Mouse (Mus musculus) myocyte (in vitro differentiated cells): ENCODE results near the gene Sdf2. TPM values are rescaled to one million over a fixed set of nuclear protein-coding genes. Genes with fewer than 3 reads are reported as not detected.

ENCODE experiments used
- H3K27me3 ChIP-seq: one replicate; pipeline ENCODE4 v1.6.1; 2011; ENCODE audit not compliant: control insufficient read depth, insufficient read depth, insufficient read length
- H3K36me3 ChIP-seq: one replicate; pipeline ENCODE4 v1.6.1; 2011; ENCODE audit not compliant: control insufficient read depth, insufficient read depth
- H3K4me2 ChIP-seq: one replicate; pipeline ENCODE4 v1.6.1; 2011; ENCODE audit warnings: low read depth, control low read depth
- H3K4me3 ChIP-seq: one replicate; pipeline ENCODE4 v1.5.1; 2011; ENCODE audit warnings: mild to moderate bottlenecking, control low read depth, moderate library complexity
- H3K79me2 ChIP-seq: one replicate; pipeline ENCODE4 v1.6.1; 2011; ENCODE audit not compliant: control insufficient read depth, insufficient read depth
- H3ac ChIP-seq: one replicate; pipeline ENCODE4 v1.6.1; 2011; ENCODE audit not compliant: control insufficient read depth, insufficient read length
- CEBPB ChIP-seq: IDR thresholded peaks from 2 replicates; pipeline ENCODE4 v1.6.1; 2011; ENCODE audit warnings: mild to moderate bottlenecking, moderate library complexity; ENCODE audit not compliant: poor library complexity, insufficient read depth, severe bottlenecking
- E2F4 ChIP-seq: IDR thresholded peaks from one replicate; pipeline ENCODE4 v1.6.1; 2011; ENCODE audit warnings: mild to moderate bottlenecking, control low read depth, moderate library complexity; ENCODE audit not compliant: insufficient read depth
- MAX ChIP-seq: IDR thresholded peaks from one replicate; pipeline ENCODE4 v1.6.1; 2011; ENCODE audit warnings: low read depth, mild to moderate bottlenecking, control low read depth
- MYOD1 ChIP-seq, 3 experiments: IDR thresholded peaks; one replicate each; pipeline ENCODE4 v1.6.1; 2011; ENCODE audit warnings: control low read depth in 2 of 3, low read depth in 2 of 3, mild to moderate bottlenecking in 2 of 3, moderate library complexity in 1 of 3; ENCODE audit not compliant: insufficient read length in 2 of 3, control insufficient read depth in 1 of 3
- MYOG ChIP-seq, 3 experiments: IDR thresholded peaks; one replicate each; pipeline ENCODE4 v1.6.1; 2011; ENCODE audit warnings: control low read depth in 2 of 3, low read depth in 2 of 3, mild to moderate bottlenecking in 2 of 3; ENCODE audit not compliant: insufficient read length in 2 of 3, control insufficient read depth in 1 of 3, insufficient read depth in 1 of 3
- POLR2A ChIP-seq: IDR thresholded peaks from one replicate; pipeline ENCODE4 v1.6.1; 2011; ENCODE audit warnings: low read depth, mild to moderate bottlenecking, control low read depth, moderate library complexity; ENCODE audit not compliant: insufficient read length
- POLR2AphosphoS2 ChIP-seq: IDR thresholded peaks from one replicate; pipeline ENCODE4 v1.6.1; 2011; ENCODE audit warnings: low read depth, control low read depth; ENCODE audit not compliant: insufficient read length
- REST ChIP-seq: IDR thresholded peaks from one replicate; pipeline ENCODE4 v1.6.1; 2011; ENCODE audit warnings: mild to moderate bottlenecking, control low read depth, moderate library complexity; ENCODE audit not compliant: insufficient read depth, insufficient read length
- SRF ChIP-seq: IDR thresholded peaks from one replicate; pipeline ENCODE4 v1.6.1; 2011; ENCODE audit warnings: low read depth; ENCODE audit not compliant: control insufficient read depth, insufficient read length
- TCF12 ChIP-seq: IDR thresholded peaks from one replicate; pipeline ENCODE4 v1.6.1; 2011; ENCODE audit warnings: mild to moderate bottlenecking, control low read depth; ENCODE audit not compliant: poor library complexity, insufficient read depth, severe bottlenecking
- TCF3 ChIP-seq: IDR thresholded peaks from one replicate; pipeline ENCODE4 v1.6.1; 2011; ENCODE audit warnings: low read depth, control low read depth; ENCODE audit not compliant: insufficient read length
- USF1 ChIP-seq: IDR thresholded peaks from one replicate; pipeline ENCODE4 v1.6.1; 2011; ENCODE audit warnings: low read depth, mild to moderate bottlenecking, control low read depth, moderate library complexity
- polyA plus RNA-seq: library from polyadenylated mRNA; unstranded; fragments of >200 nt; fragmentation: generic; extraction: Trizol; gene quantifications from one replicate; pipeline ENCODE4 v1.2.1, GENCODE M21; 2012; ENCODE audit warnings: missing spikeins

The Sdf2 gene
- polyA plus RNA-seq, 1 experiment = 98.6 TPM

GRCm38 (mm10) chr11:78245261-78245626 is 302 bp upstream of the Sdf2 start:
- Histone ChIP-seq H3K4me3 (peak overlapping the region; percentile 97), H3K4me2 (peak overlapping the region; percentile 74), H3K79me2 (peaks cover 92% of the 10 kb centered on the region), H3K27me3 (no peaks in the 10 kb centered on the region), H3ac (peak overlapping the region; percentile 72), H3K36me3 (no peaks in the 10 kb centered on the region)
- TF ChIP-seq MYOD1 (IDR thresholded peaks at IDR 0.05; ENCODE audit: control insufficient read depth in 1 of 3, insufficient read length in 2 of 3, low read depth in 2 of 3) (peak in 1 of 3 experiments; percentile 1), MYOG (IDR thresholded peaks at IDR 0.05; ENCODE audit: control insufficient read depth in 1 of 3, insufficient read depth in 1 of 3, insufficient read length in 2 of 3, low read depth in 2 of 3) (no peak)

- peaks cover 6% of the 10 kb centered on the region for H3K36me3 ChIP-seq
- peak overlapping the region; percentile 72 for H3ac ChIP-seq
- H3K27me3 ChIP-seq = no peaks in the 10 kb centered on the region
- H3K79me2 ChIP-seq = peaks cover 84% of the 10 kb centered on the region
- H3K4me3 ChIP-seq = peak overlapping the region; percentile 97
- peak overlapping the region; percentile 85 for H3K4me2 ChIP-seq
- TF ChIP-seq POLR2AphosphoS2 (no peak), POLR2A (no peak), SRF (no peak), TCF12 (no peak), USF1 (no peak), MAX (no peak)
Observed at GRCm38 (mm10) chr11:78246318-78247011, 919 bp downstream of the Sdf2 start.

- Histone ChIP-seq H3K4me3 (peak overlapping the region; percentile 97), H3K36me3 (peaks cover 6% of the 10 kb centered on the region), H3K27me3 (no peaks in the 10 kb centered on the region), H3K79me2 (peaks cover 82% of the 10 kb centered on the region), H3K4me2 (peak overlapping the region; percentile 85), H3ac (no peak overlapping the region)
- TF ChIP-seq CEBPB (no peak), TCF3 (no peak), SRF (no peak), USF1 (no peak), TCF12 (no peak), POLR2AphosphoS2 (no peak), MAX (no peak), E2F4 (no peak), POLR2A (no peak), MYOG (IDR thresholded peaks at IDR 0.05; ENCODE audit: control insufficient read depth in 1 of 3, insufficient read depth in 1 of 3, insufficient read length in 2 of 3, low read depth in 2 of 3) (no peak), MYOD1 (IDR thresholded peaks at IDR 0.05; ENCODE audit: control insufficient read depth in 1 of 3, insufficient read length in 2 of 3, low read depth in 2 of 3) (no peak), REST (no peak)
Observed at GRCm38 (mm10) chr11:78247012-78247348, 1.4 kb downstream of the Sdf2 start.

GRCm38 (mm10) chr11:78247727-78248140 is 2.2 kb downstream of the Sdf2 start:
- H3ac ChIP-seq = no peak overlapping the region
- peak overlapping the region; percentile 85 for H3K4me2 ChIP-seq
- TF ChIP-seq MYOD1 (IDR thresholded peaks at IDR 0.05; ENCODE audit: control insufficient read depth in 1 of 3, insufficient read length in 2 of 3, low read depth in 2 of 3) = no peak
- no peak for TF ChIP-seq POLR2AphosphoS2
- TF ChIP-seq USF1 = no peak
- TF ChIP-seq MAX = no peak
- TF ChIP-seq TCF3 = no peak
- no peak for TF ChIP-seq E2F4
- no peak for TF ChIP-seq REST

GRCm38 (mm10) chr11:78256618-78257017 is 11.1 kb downstream of the Sdf2 start:
- Histone ChIP-seq H3K4me3 (no peak overlapping the region), H3ac (no peak overlapping the region), H3K4me2 (no peak overlapping the region), H3K36me3 (peaks cover 15% of the 10 kb centered on the region), H3K27me3 (no peaks in the 10 kb centered on the region), H3K79me2 (peaks cover 7% of the 10 kb centered on the region)
- TF ChIP-seq REST = no peak
- TF ChIP-seq SRF = no peak
- no peak for TF ChIP-seq POLR2A

More at GRCm38 (mm10) chr11:78247727-78248140, 2.2 kb downstream of the Sdf2 start:
- Histone ChIP-seq H3K4me3 (no peak overlapping the region), H3K27me3 (no peaks in the 10 kb centered on the region), H3K36me3 (peaks cover 6% of the 10 kb centered on the region), H3K79me2 (peaks cover 78% of the 10 kb centered on the region)
